Mouse (Mus musculus): ENCODE results near the gene Alg12. TPM values are rescaled to one million over a fixed set of nuclear protein-coding genes. Genes with fewer than 3 reads are reported as not detected.
"Not testable (repeated sequence)": the region's sequence is repeated elsewhere in the genome, so short reads cannot be mapped to it uniquely, and the experiment has no call there.

Alg12 gene
- total RNA-seq, 2 experiments from 2014 or later: 10.4 to 10.7 TPM

DNA sequence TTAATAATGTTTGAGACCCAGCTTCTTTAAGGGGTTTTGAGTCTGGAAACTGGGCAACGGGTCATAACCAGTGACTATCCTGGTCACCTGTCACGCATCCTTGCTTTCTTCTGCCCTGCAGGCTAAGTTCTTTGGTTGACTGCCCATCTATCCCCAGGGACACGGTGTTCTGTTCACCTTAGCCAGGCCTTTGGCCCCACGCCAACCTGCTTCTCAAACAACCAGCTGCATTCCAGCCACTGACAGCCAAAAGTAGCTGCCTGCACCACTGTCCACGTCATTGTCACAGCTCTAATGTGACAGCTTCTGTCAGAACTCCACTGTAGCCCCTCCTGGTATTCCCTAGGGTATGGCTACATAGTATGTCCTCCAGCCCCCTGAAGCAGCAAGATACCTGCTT is 12.4 kb upstream of the Alg12 start:
- DNase-seq: peak; percentile 78

DNA sequence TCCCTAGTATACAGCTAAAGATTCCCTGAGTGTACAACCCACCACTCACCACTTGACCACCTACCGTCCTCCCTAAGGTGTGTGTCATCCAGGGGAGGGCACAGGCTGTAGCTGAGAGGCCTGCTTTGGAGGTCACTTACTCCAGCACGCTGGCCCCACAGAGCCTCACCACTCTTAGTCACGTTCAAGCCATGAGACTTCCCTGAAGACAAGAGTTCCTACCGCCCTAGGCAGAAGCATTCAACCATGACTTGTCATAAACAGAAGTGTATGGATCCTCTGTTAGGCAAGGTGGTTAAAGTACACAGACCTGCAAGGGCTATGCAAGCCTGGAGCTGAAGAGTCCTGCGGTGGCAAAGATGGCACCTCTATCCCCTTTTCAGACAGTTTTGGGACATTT is 11.6 kb upstream of the Alg12 start:
- no peak for DNase-seq

- peak; percentile 55 for DNase-seq
Observed at GRCm38 (mm10) chr15:88829791-88830440, 10.8 kb upstream of the Alg12 start.

GRCm38 (mm10) chr15:88828800-88829705 is 9.9 kb upstream of the Alg12 start:
- DNase-seq: peak; percentile 94

- peak; percentile 81 for DNase-seq
Observed at GRCm38 (mm10) chr15:88827991-88828799, 9.1 kb upstream of the Alg12 start.

DNA sequence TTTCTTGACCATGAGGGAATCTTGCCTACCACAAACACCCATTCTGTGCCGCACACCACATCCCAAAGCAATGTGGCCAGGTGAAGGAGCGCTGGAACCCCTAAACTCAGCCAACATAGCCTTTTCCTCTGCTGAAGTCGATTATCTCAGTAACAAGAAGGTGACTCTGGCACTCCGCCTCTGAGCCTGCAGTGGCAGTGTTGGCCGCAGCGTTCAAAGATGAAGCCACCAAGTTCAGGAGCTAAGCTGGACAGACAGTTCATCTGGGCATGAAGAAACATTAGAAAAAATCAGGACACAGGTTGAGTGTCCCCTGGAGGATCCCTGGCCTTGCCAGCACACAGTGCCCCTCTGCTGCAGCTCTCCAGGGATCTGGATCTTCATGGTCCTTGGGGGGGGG is 8.3 kb upstream of the Alg12 start:
- no peak for DNase-seq

GRCm38 (mm10) chr15:88823376-88823775 is 4.3 kb upstream of the Alg12 start:
- DNase-seq: no peak

GRCm38 (mm10) chr15:88822513-88822912 is 3.4 kb upstream of the Alg12 start:
- no peak for DNase-seq

- DNase-seq: no peak
Observed at GRCm38 (mm10) chr15:88821403-88821802, 2.3 kb upstream of the Alg12 start.

- DNase-seq: no peak
Observed at GRCm38 (mm10) chr15:88819906-88820303, 787 bp upstream of the Alg12 start.

DNA sequence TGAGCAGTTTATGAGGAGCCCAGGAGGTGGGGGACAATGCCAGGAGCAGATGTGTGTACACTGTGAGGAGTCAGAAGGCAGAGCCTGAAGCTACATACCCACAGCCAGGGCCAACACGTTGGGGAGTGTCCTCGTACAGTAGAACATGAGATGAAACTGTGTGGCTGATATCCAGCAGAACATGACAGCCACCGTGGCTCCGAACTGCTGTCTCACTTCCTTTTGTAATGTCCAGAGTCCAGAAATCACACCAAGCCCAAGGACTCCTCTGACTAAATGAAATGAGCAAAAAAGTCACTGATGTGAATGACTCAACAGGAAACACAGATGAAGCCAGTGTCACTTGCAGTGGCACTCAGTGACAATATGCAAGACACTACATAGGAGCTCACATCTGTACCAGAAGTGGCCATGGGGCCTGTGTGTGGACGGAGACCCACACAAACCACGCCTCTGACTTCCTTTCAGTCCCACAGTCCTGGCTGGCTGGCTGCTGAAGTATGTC is 3.9 kb downstream of the Alg12 start:
- no peak for DNase-seq

DNA sequence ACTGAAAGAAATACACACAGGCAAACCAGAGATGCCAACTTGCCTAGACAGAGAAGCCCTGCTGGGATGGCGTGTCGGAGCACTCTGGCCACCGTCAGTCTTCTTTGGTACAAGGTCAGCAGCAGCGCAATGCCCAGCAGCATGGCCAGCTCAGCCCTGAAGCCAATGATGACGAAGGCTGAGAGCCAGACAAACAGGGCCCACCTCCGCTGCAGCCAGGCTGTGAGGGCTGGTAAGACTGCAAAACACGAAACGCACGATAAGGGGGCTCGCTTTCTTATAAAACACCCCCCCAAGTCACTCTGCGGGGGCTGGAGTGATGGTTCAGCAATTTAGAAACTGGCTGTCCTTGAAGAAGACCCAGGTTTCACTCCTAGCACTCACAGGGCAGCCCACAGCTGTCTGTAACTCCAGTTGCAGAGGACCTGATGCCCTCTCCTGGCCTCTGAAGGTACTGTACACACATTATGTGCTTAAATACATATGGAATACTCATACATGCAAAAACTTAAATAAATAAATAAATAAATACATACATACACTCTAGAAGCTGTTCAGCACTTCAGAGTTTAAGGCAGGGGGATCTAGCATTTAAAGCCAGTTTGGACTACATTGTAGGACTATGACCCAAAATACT is 4.6 kb downstream of the Alg12 start:
- peak; percentile 31 for DNase-seq

GRCm38 (mm10) chr15:88813873-88814272 is 5.2 kb downstream of the Alg12 start:
- not testable (repeated sequence) for DNase-seq

DNA sequence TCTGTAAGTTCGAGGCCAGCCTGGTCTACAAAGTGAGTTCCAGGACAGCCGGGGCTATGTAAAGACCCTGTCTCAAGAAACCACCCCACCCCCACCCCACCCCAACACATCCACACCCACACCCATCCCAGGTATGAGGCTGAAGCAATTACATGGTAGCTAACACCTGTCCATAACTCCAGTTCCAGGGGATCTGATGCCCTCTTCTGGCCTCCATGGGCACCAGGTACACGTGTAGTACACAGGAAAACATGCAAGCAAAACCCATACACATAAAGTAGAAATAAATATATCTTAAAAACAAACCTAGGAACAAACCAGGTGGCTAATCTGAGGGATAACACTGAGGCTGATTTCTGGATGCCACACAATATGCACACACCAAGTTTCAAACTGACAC is 5.9 kb downstream of the Alg12 start:
- no peak for DNase-seq

DNA sequence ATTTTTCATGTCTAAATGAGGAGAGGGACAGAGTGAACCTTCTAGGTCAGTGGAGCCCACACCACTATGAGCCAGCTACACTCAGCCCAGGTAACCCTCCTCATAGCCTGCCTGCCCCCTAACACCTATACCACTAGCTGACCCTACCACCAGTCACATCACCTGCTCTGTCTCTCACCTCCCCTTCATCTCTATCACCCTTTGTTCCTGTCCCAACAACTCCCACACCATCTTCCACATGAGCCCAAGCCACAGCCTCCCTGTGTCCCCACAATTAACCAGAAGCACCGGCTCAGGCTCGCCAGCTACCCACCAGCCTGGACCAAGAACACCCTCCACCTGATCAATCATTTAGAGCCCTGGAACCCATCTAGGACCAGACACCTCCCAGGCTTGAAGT is 8.7 kb downstream of the Alg12 start:
- no peak for DNase-seq

DNA sequence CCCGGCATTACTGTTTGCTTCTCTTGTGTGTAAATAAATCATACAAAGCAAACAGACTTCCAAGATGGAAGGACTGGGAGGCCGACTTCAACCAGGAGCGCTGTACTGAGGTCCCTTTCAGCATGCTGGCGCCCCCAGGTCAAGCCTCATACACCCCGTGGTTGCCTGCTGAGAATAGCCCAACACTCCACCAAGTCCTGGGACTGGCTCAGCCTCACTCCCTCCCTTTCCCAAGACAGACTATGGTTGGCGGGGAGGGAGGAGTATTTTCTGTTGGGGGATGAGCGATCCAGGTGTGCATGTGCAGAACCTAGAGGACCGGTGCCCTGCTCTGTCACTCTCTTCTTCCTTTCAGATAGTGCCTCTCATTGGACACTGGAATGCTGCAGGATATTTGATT is 11.0 kb downstream of the Alg12 start:
- no peak for DNase-seq

DNA sequence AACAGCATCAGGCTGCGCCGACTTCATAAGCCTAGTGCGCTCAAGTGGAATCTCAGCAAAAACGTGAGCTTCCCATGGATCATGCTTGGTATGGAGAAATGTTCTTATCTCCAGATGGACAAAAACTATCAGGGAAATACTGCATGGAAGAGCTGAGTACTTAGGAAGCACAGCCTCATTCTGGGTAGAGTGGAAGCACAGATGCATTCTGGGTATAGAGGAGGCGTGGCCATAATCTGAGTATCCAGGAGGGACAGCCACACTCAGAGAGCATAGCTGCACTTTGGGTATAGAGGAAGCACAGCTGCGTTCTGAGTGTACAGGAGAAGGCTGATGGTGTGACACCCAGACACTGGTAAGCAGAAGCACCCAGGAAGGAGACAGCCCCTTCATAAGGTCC is 16.8 kb downstream of the Alg12 start:
- no peak for DNase-seq

GRCm38 (mm10) chr15:88801903-88802302 is 17.2 kb downstream of the Alg12 start:
- no peak for DNase-seq

GRCm38 (mm10) chr15:88800921-88801354 is 18.2 kb downstream of the Alg12 start:
- no peak for DNase-seq

DNA sequence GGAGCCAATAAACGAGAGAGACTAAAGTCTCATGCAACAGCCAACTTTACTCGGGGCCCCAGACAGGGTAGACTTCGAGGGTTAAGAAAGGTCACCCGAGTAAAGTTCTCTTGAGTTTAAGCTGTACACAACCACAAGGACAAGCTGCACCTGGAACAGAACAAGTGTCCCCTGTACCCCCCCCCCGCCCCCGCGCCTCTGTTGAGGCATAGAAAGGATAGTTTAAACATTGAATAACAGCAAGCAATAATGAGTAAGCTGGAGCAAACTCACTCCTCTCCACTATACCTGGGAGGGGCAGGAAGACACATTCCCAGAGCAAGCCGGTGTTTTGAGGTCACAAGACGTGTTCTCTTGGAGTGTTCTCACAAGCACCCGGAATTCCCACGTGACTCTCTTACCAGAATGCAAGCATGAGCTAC is 19.2 kb downstream of the Alg12 start:
- no peak for DNase-seq

DNA sequence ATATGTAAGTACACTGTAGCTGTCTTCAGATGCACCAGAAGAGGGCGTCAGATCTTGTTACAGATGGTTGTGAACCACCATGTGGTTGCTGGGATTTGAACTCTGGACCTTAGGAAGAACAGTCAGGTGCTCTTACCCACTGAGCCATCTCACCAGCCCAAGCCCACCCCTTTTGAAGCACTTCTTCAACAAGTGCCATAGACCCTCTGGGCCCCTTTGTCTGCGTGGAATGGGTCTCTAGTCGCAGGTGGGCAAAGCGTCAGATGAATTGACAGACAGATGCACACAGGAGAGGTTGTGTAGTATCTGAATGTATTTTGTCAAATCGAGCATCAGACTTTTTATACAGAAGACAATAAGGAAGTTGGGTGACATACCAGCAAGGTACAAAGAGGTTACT is 24.4 kb downstream of the Alg12 start:
- not testable (repeated sequence) for DNase-seq
